Mouse (Mus musculus) brain, embryonic 14.5 days (tissue): ENCODE data around the gene Myo6.

Source experiments
- CTCF ChIP-seq: fragments of 200-500 bp; IDR thresholded peaks from 2 replicates; pipeline ENCODE4 v1.5.1; 2012; ENCODE audit warnings: inconsistent platforms, mild to moderate bottlenecking, moderate library complexity, borderline replicate concordance; ENCODE audit not compliant: insufficient read depth, insufficient read length; ENCODE audit errors: extremely low read depth
- POLR2A ChIP-seq: fragments of 200-500 bp; IDR thresholded peaks from 2 replicates; pipeline ENCODE4 v1.6.1; 2012; ENCODE audit warnings: mild to moderate bottlenecking, inconsistent platforms, borderline replicate concordance; ENCODE audit not compliant: poor library complexity, insufficient read depth, insufficient read length, severe bottlenecking; ENCODE audit errors: extremely low read depth

- no peak for TF ChIP-seq CTCF
- TF ChIP-seq POLR2A: no peak
These were observed 8.1 kb upstream of the Myo6 start for GRCm38 (mm10) chr9:80156780-80157179.
